Mouse (Mus musculus): ENCODE data around the gene Gsto1.

The Gsto1 gene

DNA sequence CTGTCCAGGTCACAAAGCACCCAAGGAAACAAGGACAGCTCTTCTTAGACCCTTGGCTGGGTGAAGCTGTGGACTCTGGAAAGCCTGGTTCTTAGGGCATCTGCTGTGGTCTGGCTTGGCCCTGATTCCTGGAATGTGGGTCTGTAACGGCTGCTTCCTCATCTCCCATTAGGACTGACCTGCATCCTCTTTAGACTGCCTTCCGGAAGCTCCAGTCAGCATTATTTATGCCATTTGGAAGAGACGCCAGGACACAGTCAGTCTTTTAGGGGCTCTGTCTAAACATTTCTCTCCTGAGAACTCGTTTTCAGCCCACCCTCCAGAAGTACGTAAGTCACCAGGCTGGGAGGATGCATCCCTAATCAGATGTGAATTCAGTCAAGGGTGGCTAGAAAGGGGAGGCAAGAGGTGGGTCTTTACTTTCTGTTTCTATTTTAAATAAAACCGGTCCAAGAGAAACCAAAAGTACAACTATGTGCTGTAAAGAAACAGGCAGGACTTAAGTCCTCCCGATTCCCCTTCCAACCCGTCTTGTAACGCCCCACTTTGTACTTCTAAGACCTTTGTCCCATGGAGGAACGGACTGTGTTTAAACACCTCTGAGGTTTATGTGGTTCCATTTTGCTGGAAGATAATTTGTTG lies 35.8 kb downstream of the Gsto1 start:
- DNase-seq = peak; percentile 63 to 80

DNA sequence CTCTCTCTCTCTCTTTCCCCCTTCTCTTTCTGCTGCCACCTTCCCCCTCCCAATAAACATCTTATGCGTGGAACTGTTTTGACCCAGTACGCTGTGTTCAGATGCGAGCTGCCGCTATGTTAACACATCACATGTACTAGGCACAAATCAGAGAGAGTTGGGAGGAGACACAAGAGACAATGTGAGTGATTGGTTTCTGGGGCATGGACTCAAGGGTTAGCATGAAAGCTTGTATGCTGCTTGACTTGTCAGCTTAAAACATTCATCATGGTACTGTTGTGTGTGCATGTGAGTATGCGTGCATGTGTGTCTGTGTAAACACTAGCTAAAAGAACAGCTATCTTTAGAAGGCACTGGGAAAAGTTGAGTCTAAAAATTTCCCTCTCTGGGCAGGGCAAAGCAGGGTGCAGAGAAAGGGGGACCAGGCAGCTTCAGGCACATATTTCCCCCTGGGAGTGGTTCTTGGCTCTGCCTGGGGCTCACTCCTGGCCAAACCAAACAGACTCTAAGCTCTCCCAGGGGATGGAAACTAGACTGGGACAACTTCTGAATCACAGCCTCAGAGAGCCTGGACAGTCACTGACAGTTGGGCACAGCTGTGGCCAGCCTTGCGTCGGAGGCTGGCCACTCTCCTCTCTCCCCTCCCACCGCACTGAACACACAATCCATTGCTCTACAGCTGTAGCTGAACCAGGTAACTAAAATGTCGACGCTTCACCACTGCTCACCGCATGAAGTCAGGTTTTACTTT lies 37.0 kb downstream of the Gsto1 start:
- peak; percentile 52 to 70 for DNase-seq

- no peak for DNase-seq
Observed at GRCm38 (mm10) chr19:47893092-47893491, 38.3 kb downstream of the Gsto1 start.

DNA sequence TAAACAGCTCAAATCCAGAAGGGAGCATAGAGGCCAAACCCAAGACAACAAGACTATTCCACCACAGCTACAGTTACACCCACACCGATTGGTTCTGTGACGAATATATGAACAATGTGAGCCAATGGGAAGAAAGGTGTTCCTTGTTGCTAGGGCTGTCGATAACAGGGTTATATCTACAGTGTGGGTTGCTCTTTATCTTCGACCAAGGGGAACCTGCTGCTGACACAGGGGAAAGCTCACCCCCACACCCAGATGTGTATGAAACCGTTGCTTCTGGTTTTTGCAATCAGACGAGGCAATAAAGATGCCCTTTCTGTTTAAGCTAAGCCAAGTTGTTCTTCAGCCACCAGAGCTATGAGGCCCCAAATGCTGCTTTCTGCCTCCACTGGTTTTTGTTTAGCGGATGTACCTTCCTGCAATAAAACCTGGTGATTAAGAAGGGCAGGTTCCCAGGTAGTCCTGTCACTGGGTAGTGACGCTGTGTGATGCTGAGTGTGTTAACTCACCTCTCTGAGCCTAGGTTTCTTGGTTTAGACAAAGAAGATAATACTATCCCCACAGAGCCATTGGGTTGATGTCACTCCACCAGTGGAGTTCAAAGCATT lies 43.8 kb downstream of the Gsto1 start:
- no peak for DNase-seq

GRCm38 (mm10) chr19:47900012-47900411 lies 45.2 kb downstream of the Gsto1 start:
- DNase-seq = no peak

DNA sequence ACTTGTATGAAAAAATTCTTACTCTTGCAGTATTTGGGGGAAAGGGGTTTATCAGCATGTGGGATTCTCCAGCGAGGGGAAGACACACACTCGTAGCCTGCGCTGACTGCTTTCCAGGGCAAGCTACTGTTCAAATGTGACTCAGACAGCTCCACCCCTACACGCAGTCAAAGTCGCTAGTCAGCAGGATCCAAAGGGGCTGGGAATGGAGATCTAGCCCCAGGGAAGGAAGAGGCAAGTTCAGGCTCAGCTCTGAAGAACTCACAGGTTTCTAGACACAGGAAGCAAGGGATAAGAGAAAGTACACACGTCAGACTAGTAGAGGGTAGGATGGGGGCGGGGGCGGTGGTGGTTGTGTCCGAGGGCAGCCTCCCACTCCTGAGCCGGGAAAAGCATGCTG lies 45.8 kb downstream of the Gsto1 start:
- DNase-seq = no peak

DNA sequence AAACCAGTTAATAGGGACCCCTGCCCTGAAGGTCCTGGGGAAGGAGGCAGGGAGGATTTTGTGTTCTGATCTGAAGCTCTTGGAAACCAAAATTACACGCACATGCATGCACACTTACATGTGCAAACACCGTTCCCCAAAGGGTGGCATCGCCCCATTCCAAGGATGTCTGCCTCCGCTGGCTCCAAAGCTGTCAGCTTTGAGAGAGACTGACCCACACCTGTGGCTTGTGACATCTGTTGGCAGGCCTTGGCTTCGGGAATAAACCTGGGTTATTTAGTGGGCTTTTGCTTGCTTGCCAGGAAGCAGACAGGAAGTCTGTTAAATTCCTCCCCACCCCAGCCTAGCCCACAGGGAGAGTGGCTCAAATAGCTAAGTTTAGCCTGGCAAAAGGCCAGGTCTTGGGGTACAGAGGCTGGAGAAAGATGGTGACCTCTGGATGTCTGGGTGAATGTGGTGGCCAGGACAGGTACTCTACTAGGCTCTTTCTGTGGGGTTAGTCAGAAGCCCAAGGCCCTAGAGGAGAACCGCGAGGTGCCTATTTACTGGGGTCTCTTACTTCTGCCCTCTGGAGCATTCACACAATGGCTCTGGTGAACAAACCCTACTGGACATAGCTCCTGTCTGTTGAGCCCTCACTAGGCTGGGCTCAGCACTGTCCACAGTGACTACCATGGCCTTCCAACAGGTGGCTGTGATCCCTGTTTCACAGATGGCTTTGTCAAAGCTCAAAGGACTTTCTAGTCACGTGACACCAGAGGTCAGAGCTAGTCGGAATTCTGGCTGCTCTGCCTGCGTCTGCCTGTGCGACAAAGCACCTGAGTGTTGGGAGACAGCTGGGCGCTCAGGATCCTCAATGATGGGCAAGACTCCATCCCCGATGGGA lies 47.8 kb downstream of the Gsto1 start:
- peak; percentile 76 to 87 for DNase-seq

DNA sequence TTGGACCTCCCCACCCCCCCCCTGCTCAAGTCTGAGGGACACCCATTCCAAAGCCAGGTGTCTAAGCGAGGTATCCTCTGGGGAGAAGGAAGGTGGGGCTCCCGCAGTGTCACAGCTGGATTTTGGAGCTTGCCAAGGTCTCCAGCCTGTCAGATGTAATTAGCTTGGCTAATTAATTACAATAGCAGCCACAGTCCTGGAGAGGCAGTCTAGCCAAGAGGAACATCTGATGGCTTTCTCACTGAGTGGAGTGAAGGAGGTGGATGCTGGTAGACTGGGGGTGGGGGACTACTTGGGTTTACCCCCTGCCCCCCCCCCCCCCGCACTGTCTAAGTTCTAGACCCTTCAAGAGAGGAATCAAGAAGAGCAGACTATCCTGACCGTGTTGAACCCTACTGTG lies 48.9 kb downstream of the Gsto1 start:
- DNase-seq = no peak

DNA sequence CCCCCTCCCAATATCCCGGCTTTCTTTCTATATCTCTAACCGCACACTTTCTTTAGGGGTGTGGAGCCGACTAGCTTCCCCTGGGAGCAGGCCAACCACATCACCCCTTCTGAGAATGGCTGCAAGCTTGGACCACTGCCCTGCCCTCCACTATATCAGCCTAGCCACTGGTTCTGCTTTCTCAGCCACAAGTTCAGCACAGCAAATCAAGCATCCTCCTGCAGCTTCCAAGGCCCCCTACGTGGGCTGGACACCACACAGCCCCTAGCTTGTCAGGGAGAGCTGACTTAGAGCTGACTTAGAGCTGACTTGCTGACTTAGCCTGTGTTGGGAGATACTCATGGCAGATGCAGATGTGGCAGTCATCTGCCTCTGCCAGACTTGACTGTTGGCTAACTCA lies 50.3 kb downstream of the Gsto1 start:
- DNase-seq = no peak

DNA sequence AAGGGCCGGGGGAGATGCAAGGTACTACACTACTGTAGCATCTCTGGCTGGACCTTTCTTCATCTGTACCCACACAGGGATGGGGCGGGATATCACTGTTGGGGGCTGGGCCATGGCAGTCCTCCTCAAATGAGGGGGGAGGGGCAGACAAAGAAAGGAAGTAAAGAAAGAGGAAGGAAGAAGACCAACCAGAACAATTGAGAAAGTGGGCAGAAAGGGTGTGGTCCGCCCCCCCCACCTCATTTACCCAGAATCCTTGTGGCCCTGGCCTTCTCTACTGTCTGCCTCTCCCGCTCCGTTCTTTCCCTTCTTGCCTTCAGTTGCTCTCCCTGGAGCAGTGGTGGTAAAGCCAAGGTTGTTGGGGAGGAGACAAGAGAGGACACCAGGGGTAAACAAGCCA lies 50.8 kb downstream of the Gsto1 start:
- no peak for DNase-seq

GRCm38 (mm10) chr19:47907596-47907995 lies 52.8 kb downstream of the Gsto1 start:
- peak; percentile 56 to 81 for DNase-seq

DNA sequence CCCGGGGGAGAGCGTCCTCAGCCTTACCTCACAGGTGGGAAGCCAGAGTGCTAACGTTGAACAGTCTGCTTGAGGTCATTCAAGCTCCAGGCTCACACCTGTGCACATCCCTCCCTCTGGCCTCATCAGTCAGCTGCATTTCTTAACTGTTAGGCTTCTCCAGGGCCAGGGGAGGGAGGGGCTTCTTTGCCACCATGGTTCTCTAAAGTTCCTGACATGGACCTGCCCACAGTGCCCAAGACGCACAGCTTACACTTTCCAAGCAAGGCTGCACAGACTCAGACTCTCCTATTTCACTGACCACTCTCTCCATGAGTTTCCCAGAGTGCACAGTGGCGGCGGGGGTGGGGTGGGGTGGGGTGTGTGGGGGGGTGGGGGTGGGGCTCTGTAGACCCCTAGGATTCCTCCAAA lies 54.2 kb downstream of the Gsto1 start:
- DNase-seq = no peak

DNA sequence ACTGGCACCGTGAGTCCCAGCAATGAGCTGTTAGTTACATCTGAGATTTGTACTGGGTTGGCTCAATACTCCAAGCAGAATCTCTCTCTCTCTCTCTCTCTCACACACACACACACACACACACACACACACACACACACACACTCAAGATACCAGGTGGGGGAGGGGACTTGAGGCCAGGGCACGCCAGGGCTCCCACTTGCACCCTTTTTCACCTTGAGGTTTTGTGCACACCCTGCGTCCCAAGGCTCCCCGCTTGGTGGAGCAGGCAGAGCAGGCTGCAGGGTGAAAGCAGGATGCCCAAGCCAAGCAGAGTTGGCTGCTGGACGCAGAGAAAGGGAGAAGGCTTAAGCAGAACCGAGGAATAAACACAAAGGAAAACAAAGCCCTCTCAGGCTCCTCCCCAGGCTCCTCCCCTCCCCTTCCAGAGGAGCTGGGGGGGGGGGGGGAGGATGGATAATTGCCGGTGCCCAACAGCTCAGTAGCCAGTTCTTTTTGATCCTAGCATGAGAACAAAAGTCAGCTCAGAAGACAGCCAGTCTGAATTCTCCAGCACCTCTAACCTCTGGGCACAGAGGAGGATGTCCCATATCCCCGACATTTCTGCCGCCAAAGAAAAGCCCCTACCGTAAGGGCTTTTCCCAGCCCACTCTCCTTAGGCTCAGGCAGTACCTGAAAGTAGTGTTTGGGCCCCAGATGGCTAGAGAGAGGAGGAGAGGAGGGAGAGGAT lies 54.8 kb downstream of the Gsto1 start:
- peak; percentile 48 to 59 for DNase-seq

DNA sequence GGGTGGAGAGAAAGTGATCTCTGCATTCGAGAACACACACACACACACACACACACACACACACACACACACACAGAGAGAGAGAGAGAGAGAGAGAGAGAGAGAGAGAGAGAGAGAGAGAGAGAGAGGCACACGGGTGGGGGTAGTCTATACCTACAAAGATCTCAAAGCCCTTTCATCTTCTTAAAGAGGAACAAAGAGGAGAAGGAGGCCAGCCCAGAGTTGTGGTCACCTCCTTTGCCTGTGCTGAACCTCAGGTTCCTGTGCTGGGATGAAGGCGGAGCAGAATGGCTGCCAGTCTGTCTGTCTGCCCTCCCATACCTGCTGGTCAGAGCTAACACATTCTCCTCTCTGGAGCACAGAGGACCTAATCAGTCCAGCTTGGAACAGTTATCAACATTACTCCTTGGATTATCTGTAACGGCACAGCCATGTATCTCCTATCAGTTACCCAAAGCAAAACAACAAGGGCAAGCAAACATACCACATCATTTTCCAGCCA lies 55.4 kb downstream of the Gsto1 start:
- no peak for DNase-seq

GRCm38 (mm10) chr19:47910751-47911150 lies 56.0 kb downstream of the Gsto1 start:
- DNase-seq = no peak

GRCm38 (mm10) chr19:47913344-47913743 lies 58.6 kb downstream of the Gsto1 start:
- DNase-seq = no peak

GRCm38 (mm10) chr19:47914191-47914590 lies 59.4 kb downstream of the Gsto1 start:
- no peak for DNase-seq

All from kidney, postnatal 36 days (tissue).